ENCODE assay signal across 8 mouse cellular contexts in the genomic region with DNA sequence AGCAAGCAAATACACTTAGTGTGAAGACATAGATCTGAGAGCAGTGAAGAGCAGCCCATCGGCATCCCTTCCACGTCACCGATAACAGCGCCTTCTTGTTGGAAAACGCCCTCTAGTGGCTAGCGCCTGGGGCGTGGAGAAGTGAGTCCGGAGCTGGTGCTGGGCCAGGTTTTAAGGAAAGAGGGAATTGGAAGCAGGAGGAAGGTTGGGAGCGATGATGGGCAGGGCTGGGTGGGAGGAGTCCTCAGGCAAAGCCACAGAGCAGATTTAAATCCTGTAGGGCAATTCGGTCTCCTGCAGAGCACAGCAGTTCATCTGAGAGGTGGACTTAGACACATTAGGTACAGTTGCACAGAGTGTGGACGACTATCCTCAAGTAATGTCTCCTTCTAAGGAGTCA. TPM values are rescaled to one million over a fixed set of nuclear protein-coding genes. Genes with fewer than 3 reads are reported as not detected.
DNase-seq lines count a peak whose midpoint lies in the region.

A gene (plus strand): TSS at position 251 of the 400 bp plus-strand sequence.

- H3K36me3 ChIP-seq in hindbrain, embryonic 10.5 days: no peaks in the 10 kb centered on the region

- no peaks in the 10 kb centered on the region for H3K9me3 ChIP-seq in hindbrain, embryonic 10.5 days

- WGBS in hindbrain, embryonic 10.5 days: 15% methylated on average over 11 of the region's 11 CpGs

- peak; percentile 96 for DNase-seq in NIH3T3 (ENCODE audit: low read depth)
- peak; percentile 81 for DNase-seq in cerebellum, adult 9-10 months
- peak; percentile 46 to 69 for DNase-seq in frontal cortex, postnatal 10 days (ENCODE audit: low spot score in 2 of 2)
- peak; percentile 72 for DNase-seq in hindbrain, embryonic 10.5 days (ENCODE audit: low spot score)
- DNase-seq in layer of hippocampus, postnatal 10 days (ENCODE audit: low spot score in 2 of 2): peak; percentile 76 to 84
- DNase-seq in lung, postnatal 10 days: peak; percentile 89
- DNase-seq in retina, embryonic 14.5 days (ENCODE audit: low spot score): peak; percentile 81
- DNase-seq in urinary bladder, postnatal 4 days (ENCODE audit: low spot score in 2 of 2): peak; percentile 69 to 84

- H3K4me3 ChIP-seq in hindbrain, embryonic 10.5 days: no peak within 1 kb of the TSS

- no peaks in the 10 kb centered on the region for H3K27me3 ChIP-seq in hindbrain, embryonic 10.5 days (ENCODE audit: insufficient read depth, poor library complexity, severe bottlenecking)

- H3K27ac ChIP-seq in hindbrain, embryonic 10.5 days: no peak within 1 kb of the TSS

- H3K4me1 ChIP-seq in hindbrain, embryonic 10.5 days (replicated peaks): no peaks in the 10 kb centered on the region

RNA-seq across cellular contexts. Expression of the gene that starts here (rescaled TPM):
- polyA plus RNA-seq in hindbrain, embryonic 10.5 days (2016; fragmentation: Nextera tagmentation; extraction: Ambion mirVana): 0.06 and 0.26 TPM in 2 replicates
- 1 to 10 TPM; 2.0 to 2.3 TPM for total RNA-seq in layer of hippocampus, postnatal 10 days (2021)

Comparison
In these comparisons a context has a peak if more than half of its experiments do, and no peak if none do; other contexts are left out.
1. Peak in DNase-seq in hindbrain, embryonic 10.5 days; RNA of the gene not detected or under 1 TPM.